Mouse (Mus musculus) heart, adult 9 months (tissue): ENCODE results near the gene Def6.

ENCODE experiments used
- DNase-seq, 2 experiments: peaks; one replicate each; pipeline ENCODE4 v3.0.0; 2022; ENCODE audit warnings: low spot score in 2 of 2

The Def6 gene

GRCm38 (mm10) chr17:28207591-28208313, at the start of gene Def6:
Gene Def6 (plus strand): TSS chr17:28207778.
- peak; percentile 87 for DNase-seq

- no peak for DNase-seq
Measured at GRCm38 (mm10) chr17:28160361-28160760, 47.2 kb upstream of the Def6 start.

DNA sequence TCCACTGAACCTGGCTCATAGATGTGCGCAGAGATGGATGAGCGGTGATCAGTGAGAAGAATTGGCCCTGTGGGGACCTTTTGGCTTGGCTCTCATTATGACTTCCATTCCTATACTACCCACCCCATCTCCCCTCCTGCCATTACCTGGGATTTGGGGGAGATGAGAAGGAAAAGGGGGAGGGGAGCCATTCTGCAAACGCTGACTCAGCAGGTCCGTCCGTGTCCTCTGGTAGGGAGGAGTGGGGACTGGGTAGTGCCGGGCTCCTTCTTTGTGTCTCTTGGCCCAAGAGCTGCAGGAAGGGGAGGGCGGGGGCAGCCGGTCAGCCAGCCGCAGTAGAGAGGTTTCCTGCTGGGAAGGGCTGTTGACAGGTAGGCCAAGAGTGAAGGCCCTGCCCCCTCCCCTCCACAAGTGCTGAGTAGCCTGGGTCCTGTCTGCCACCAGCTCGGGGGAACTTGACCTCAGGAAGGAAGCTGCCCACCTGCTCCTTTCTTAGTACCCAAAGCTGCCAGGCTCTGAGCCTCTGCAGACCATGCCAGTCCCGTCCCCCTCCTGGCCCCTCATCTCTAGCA, 46.2 kb upstream of the Def6 start:
- DNase-seq: no peak

- DNase-seq: peak; percentile 48 to 50
Measured at GRCm38 (mm10) chr17:28163666-28164065, 43.9 kb upstream of the Def6 start.

DNA sequence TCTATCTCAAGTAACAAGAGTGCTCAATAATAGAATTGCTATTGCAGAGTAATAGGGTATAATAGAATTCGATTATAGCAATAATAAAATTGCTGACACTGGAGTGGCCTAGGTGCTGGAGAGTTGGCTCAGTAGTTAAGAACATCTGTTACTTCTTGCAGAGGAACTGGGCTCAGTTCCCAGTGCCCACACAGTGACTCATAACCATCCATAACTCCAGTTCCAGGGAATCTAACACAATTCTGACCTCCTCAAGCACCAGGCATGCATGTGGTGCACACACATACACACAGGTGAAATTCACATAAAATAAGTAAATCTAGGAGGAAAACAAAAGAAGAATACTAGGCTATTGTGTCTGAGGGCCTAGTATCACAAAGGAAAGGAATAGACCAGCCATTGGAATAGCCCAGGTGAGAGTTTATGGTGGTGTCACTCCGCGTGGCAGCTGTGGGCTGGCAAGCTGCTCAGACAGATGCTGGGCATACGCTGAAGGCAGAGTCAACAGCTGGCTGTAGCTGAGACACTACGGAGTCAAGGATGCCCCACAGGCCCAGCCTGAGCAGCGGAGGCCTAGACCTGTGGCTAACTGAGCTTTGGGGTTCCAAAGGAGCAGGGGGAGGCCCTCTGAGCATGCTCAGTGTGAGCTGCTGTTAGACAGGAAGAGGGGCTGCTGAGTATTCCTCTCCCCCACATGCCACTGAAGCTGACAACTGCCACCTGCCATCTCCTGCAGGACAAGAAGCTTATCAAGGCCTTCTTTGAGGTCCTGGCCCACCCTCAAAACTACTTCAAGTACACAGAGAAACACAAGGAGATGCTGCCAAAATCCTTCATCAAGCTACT, 36.9 kb upstream of the Def6 start:
- DNase-seq: no peak

GRCm38 (mm10) chr17:28172690-28173089, 34.9 kb upstream of the Def6 start:
- no peak for DNase-seq

DNA sequence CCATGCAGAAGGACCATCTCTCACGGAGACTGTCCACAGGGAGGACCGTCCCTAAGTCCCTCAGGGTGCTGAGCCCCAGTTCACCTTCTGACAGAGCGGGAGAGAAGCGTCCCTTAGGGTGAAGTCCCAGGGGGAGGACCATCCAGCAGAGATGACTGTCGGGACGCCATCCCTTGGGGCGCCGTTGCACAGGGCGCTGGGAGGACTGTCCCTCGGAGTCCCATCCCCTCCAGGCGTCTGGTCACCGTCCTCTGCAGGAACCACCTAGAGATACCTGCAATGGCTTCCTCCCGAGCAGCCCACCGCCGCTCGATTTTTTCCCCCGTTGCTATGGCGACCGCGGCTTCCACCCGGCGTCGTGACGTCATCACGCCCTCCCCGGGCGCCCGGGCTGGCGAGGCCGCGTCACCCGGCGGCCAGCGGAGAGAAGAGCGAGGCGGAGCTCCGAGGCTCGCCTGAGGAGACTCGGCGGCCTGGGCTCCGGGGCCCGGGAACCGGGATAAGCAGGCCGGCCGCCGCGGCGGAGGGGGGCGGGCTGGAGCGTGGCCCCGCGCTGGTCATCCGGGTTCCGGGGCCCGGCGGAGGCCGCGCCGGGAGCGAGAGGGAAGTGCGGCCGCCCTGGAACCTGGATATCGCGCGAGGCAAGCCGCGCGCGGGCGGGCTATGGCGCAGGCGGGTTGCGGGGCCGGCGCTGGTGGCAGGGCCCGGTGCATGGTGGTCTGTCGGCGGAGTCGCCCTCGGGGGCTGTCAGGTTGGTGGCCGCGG, 30.6 kb upstream of the Def6 start, which contains the start of gene Zfp523:
Gene Zfp523, plus strand, starts transcription at position 355 of the 765 bp plus-strand sequence.
- peak; percentile 91 for DNase-seq

DNA sequence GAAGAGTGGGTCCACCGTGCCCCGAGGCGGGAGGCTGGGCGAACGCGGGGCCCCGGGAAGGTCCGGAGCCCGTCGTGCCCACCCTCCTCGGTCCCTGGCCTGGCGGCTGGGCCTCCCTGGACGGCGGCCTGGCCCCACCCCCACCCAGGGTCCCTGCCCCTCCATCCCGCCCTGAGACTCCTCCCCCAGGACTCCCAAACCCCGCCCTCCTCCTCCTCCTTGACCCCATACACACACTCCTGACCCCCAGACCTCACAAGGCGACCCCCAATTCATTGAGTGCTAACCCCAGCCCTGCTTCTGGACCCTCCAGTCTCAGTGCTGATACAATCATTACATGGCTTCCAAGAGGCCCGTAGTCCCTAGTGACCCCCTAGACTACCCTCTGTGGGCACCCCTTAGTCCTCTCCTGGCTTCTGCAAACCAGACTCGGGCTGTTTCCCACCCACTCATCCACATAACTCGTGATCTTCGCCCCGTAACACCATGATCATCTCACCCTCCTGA, 30.0 kb upstream of the Def6 start:
- peak in 1 of 2 experiments; percentile 25 for DNase-seq

- DNase-seq: peak; percentile 56 to 58
Measured at GRCm38 (mm10) chr17:28180331-28180730, 27.2 kb upstream of the Def6 start.

GRCm38 (mm10) chr17:28180783-28181544, 26.6 kb upstream of the Def6 start:
- DNase-seq: no peak

GRCm38 (mm10) chr17:28184971-28185638, 22.5 kb upstream of the Def6 start:
- no peak for DNase-seq

DNA sequence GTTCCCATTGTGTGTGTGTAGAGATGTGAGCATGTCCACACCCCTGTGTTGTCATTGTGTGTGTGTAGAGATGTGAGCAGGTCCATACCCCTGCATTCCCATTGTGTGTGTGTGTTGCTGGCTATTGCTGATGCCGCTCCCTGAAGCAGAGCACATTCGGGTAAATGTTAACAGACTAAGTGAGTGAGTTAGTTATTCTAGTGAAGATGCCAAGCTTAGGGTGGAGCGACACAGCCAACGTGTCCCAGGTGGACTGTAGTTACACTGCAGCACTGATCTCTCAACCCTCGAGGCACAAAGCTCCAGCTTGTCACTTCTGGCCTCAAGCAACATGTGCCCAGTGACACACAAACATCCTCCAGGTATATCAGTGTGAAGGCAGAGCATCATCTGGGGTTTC, 19.3 kb upstream of the Def6 start:
- DNase-seq: no peak

DNA sequence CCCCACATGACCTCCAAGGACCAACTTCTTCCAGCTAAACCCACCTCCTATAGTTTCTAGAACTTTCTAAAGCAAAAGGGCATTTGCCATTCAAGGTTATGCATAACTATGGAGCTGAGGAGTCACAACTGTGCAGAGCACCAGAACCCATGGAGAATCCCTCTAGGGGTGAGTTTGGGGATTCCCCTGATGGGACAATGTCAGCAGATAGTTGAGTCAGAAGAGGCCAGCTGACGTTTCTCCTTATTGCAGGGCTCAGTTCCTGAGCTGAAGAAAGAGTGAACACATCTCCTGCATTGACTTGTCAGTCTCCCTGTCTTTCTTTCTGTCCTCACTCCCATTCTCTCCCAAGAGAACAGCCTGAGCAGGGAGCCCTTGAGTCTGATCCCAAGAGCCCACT, 14.8 kb upstream of the Def6 start:
- DNase-seq: no peak

DNA sequence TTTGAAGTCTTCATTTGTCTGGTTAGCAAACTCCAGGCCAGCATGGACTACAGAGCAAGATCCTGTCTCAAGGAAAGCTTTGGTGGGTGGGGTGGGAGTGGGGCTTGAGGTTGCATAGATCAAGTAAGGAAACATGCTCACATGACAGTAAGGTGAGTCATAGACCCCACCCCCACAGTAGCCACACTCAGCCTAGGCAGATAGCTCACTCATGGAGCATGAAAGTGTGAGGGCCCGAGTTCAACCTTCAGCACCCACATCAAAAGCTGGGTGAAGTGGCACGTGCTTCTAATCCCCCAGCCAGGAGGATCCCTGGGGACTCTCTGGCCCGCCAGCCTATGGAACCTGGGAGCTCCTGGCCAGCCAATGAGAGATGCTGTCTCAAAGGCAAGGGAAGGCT, 14.0 kb upstream of the Def6 start:
- DNase-seq: no peak

GRCm38 (mm10) chr17:28195033-28195432, 12.5 kb upstream of the Def6 start:
- DNase-seq: no peak

GRCm38 (mm10) chr17:28197646-28198045, 9.9 kb upstream of the Def6 start:
- DNase-seq: no peak

DNA sequence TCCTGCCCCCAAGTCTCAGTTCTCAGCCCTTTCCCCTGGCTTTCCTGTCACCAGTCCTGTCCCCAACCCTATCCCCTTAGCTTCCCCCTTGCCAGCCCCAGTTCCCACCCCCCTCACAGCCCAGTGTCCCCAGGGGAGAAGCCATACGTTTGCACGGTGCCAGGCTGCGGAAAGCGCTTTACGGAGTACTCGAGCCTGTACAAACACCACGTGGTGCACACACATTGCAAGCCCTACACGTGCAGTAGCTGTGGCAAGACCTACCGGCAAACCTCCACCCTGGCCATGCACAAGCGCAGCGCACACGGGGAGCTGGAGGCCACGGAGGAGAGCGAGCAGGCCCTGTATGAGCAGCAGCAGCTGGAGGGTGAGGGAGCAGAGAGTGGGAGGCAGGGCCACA, 5.6 kb upstream of the Def6 start:
- DNase-seq: no peak

DNA sequence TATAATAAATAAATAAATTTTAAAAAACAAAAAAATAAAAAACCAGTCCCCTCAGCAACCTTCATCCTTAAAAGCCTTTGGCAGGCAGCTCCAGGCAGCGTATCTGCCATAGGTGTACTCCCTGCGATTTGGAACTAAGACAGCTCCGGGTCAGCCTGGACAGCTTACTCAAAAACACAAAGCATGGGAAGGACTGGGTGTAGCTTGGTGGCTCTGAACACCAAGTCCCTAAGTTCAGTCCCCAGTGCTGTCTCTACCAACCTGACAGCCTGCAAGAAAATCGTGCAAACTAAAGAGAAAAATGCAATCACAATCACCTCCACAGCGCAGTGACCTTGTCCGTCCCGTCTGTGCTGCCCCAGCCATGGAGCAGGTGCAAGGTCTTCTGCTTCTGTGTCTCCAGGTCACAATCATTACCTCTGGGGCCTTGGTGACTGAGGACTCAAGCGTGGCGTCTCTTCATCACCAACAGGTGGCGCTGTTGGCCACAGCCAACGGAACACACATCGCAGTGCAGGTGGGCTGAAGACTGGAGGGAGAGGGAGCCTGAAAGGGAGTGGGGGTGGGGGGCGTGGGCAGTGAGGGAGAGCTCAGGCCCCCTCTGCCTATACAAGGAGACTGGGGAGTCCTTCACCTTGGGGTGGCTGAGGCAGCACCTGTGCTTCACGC, 3.4 kb upstream of the Def6 start:
- DNase-seq: no peak

DNA sequence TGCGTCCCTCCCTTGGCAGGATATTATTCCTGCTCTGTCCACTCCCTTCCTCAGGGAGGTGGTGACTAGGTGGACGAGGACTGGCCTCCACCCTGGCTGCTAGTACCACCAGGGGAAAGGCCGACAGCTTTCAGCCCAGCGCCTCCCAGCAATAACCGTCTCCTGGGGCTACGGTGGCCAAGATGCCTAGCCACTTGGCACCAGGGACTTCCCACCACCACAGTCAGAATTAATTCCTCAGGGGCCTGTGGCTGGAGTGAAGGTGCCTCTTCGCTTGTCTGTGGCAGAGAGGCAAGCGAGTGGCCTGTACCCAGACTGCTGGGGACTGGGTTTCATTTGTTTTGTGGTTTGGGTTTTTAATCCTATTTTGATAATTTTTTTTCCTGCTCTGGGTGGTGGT, 2.1 kb upstream of the Def6 start:
- DNase-seq: no peak

DNA sequence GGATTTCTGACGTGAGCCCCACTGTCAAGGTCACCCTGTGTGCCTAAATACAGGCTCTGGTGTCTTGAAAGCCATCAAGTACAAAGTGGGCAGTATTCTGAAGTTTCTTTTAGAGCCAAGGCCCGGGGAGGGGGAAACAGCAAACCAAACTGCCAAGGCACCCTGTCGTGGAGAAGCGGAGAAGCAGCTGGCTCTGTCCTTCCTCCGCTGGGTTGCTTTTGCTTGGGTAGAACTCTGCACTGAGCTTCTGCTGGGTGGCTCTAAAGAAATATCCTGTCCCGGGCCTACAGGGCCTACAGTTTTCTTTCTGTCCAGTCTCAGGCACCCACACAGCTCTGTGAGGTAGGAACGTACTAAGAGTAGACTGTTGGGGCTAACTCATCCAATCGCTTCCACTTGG, 486 bp upstream of the Def6 start:
- no peak for DNase-seq
